In genomic region chr11:3910513-3911310, GRCm38 (mm10) we compare ENCODE assay signal across 9 mouse cellular contexts. TPM values are rescaled to one million over a fixed set of nuclear protein-coding genes. Genes with fewer than 3 reads are reported as not detected.
DNase-seq lines count a peak whose midpoint lies in the region; ATAC-seq and TF ChIP-seq lines count a peak whose summit lies in the region.
"Had no signal": no experiment of that assay in that cellular context is flagged by ENCODE, and none has a peak within 500 bp of the region (broad histone marks: within the 10 kb centered on the region; RNA-seq: fewer than 3 reads in every experiment).

No protein-coding gene starts in this region.

- peaks cover 28% of the 10 kb centered on the region for H3K4me1 ChIP-seq in hindbrain, postnatal 0 days (ENCODE audit: insufficient read depth, low read length)
- H3K4me1 ChIP-seq in stomach, postnatal 0 days (replicated peaks; ENCODE audit: control insufficient read depth, insufficient read depth): peaks cover 11% of the 10 kb centered on the region

- no peaks in the 10 kb centered on the region for H3K9me3 ChIP-seq in hindbrain, postnatal 0 days (ENCODE audit: low read length)
- H3K9me3 ChIP-seq in stomach, postnatal 0 days (ENCODE audit: control insufficient read depth, low read length): no peaks in the 10 kb centered on the region

- ATAC-seq in hindbrain, postnatal 0 days: no peak
- ATAC-seq in stomach, postnatal 0 days (ENCODE audit: low FRiP score, low TSS enrichment): no peak

- H3K36me3 ChIP-seq in hindbrain, postnatal 0 days (ENCODE audit: insufficient read depth, low read length): peaks cover 11% of the 10 kb centered on the region
- no peaks in the 10 kb centered on the region; the same call in 1 of the 2 replicates for H3K36me3 ChIP-seq in stomach, postnatal 0 days (ENCODE audit: control insufficient read depth, insufficient read depth, low read length)

- H3K9ac ChIP-seq in hindbrain, postnatal 0 days (replicated peaks; ENCODE audit: low read length): peak overlapping the region; percentile 46
- H3K9ac ChIP-seq in stomach, postnatal 0 days (ENCODE audit: low read length): 0 out of 2 replicates have a peak overlapping the region, but pooled peaks have one; percentile 28

- 45% methylated on average over 5 of the region's 5 CpGs for WGBS in hindbrain, postnatal 0 days
- WGBS in stomach, postnatal 0 days: 79% methylated on average over 5 of the region's 5 CpGs

- DNase-seq in gastrocnemius, adult 18-20 months (ENCODE audit: low spot score): peak; percentile 72
- no peak for DNase-seq in gastrocnemius, postnatal 4 days (ENCODE audit: low spot score in 2 of 2)
- peak; percentile 30 for DNase-seq in right cerebral cortex, adult 18-20 months
- DNase-seq in right cerebral cortex, postnatal 14 days: no peak
- peak; percentile 20 for DNase-seq in hindbrain, postnatal 0 days (ENCODE audit: low spot score)
- no peak for DNase-seq in stomach, postnatal 0 days (ENCODE audit: low spot score)
- DNase-seq in thymus, postnatal 0 days (ENCODE audit: low spot score): no peak
- no peak for DNase-seq in ovary, postnatal 14 days (ENCODE audit: low spot score)

- H3K27me3 ChIP-seq in hindbrain, postnatal 0 days (ENCODE audit: insufficient read depth, low read length): no peaks in the 10 kb centered on the region
- no peaks in the 10 kb centered on the region for H3K27me3 ChIP-seq in stomach, postnatal 0 days (ENCODE audit: control insufficient read depth, insufficient read depth, low read length)

- peak overlapping the region; percentile 93 for H3K4me2 ChIP-seq in hindbrain, postnatal 0 days (ENCODE audit: low read depth, low read length)
- peak overlapping the region; percentile 25; the same call in 1 of the 2 replicates for H3K4me2 ChIP-seq in stomach, postnatal 0 days (replicated peaks; ENCODE audit: low read depth)

- TF ChIP-seq CTCF in hindbrain, postnatal 0 days (IDR thresholded peaks at IDR 0.05; ENCODE audit: low read depth): no peak; the same call in 1 of the 2 replicates
- 0 out of 2 replicates have a peak, but pooled peaks have one; percentile 27 for TF ChIP-seq CTCF in stomach, postnatal 0 days (IDR thresholded peaks at IDR 0.05; ENCODE audit: low read depth)

- H3K4me3 ChIP-seq in hindbrain, postnatal 0 days (ENCODE audit: low read length): peak overlapping the region; percentile 67
- H3K4me3 ChIP-seq in stomach, postnatal 0 days (ENCODE audit: low read depth, low read length): 0 out of 2 replicates have a peak overlapping the region, but pooled peaks have one; percentile 4
- H3K4me3 ChIP-seq: erythroblast, embryonic 14.5 days had no signal

- TF ChIP-seq EP300 in stomach, postnatal 0 days (optimal IDR thresholded peaks at IDR 0.05): no peak

- H3K27ac ChIP-seq in hindbrain, postnatal 0 days: peak overlapping the region; percentile 4; the same call in 1 of the 2 replicates
- H3K27ac ChIP-seq in stomach, postnatal 0 days (replicated peaks): no peak overlapping the region

RNA-seq across cellular contexts. Expression of gene Slc35e4, which starts 3.8 kb away (rescaled TPM):
- total RNA-seq in gastrocnemius, adult 18-20 months (2021): 10 to 100 TPM; 16.5 to 30.9 TPM
- total RNA-seq in gastrocnemius, postnatal 4 days (2021): 10 to 100 TPM; 11.1 to 11.5 TPM
- total RNA-seq in hindbrain, postnatal 0 days (2014; rRNA removed): 48.6 and 52.4 TPM in 2 replicates
- 23.5 and 25.8 TPM in 2 replicates for polyA plus RNA-seq in hindbrain, postnatal 0 days (2015; fragmentation: Nextera tagmentation; extraction: Ambion mirVana)
- 7.3 and 7.5 TPM in 2 replicates for polyA plus RNA-seq in stomach, postnatal 0 days (2015; fragmentation: Nextera tagmentation; extraction: Ambion mirVana)
- polyA plus RNA-seq in thymus, postnatal 0 days (2015; fragmentation: Nextera tagmentation; extraction: Ambion mirVana): 0.87 and 0.99 TPM in 2 replicates

RNA-seq across cellular contexts. Expression of gene Dusp18, which starts 15.7 kb away (rescaled TPM):
- total RNA-seq in gastrocnemius, adult 18-20 months (2021): 10 to 100 TPM in 1 of 2 experiments, 1 to 10 TPM in 1; 9.1 to 20.5 TPM
- total RNA-seq in gastrocnemius, postnatal 4 days (2021): 1 to 10 TPM; 4.3 to 4.7 TPM
- 14.4 and 16.9 TPM in 2 replicates for total RNA-seq in hindbrain, postnatal 0 days (2014; rRNA removed)
- 15.4 and 16.3 TPM in 2 replicates for polyA plus RNA-seq in hindbrain, postnatal 0 days (2015; fragmentation: Nextera tagmentation; extraction: Ambion mirVana)
- 2.8 TPM in 2 replicates for polyA plus RNA-seq in stomach, postnatal 0 days (2015; fragmentation: Nextera tagmentation; extraction: Ambion mirVana)
- 0.62 and 0.71 TPM in 2 replicates for polyA plus RNA-seq in thymus, postnatal 0 days (2015; fragmentation: Nextera tagmentation; extraction: Ambion mirVana)
- polyA plus RNA-seq: erythroblast, embryonic 14.5 days had no signal

RNA-seq across cellular contexts. Expression of gene 4921536K21Rik, which starts 15.8 kb away (rescaled TPM):
- under 1 TPM; 0.17 to 0.27 TPM for total RNA-seq in gastrocnemius, adult 18-20 months (2021)
- total RNA-seq in gastrocnemius, postnatal 4 days (2021): under 1 TPM; 0.17 to 0.21 TPM
- total RNA-seq in hindbrain, postnatal 0 days (2014; rRNA removed): 0.21 and 0.90 TPM in 2 replicates
- 0.41 and 0.42 TPM in 2 replicates for polyA plus RNA-seq in hindbrain, postnatal 0 days (2015; fragmentation: Nextera tagmentation; extraction: Ambion mirVana)
- 0.12 TPM in 2 replicates for polyA plus RNA-seq in stomach, postnatal 0 days (2015; fragmentation: Nextera tagmentation; extraction: Ambion mirVana)
- 0.06 and 0.08 TPM in 2 replicates for polyA plus RNA-seq in thymus, postnatal 0 days (2015; fragmentation: Nextera tagmentation; extraction: Ambion mirVana)

RNA-seq across cellular contexts. Expression of gene Tcn2, which starts 21.2 kb away (rescaled TPM):
- total RNA-seq in gastrocnemius, adult 18-20 months (2021): 10 to 100 TPM; 15.8 to 17.0 TPM
- 10 to 100 TPM; 25.2 to 32.3 TPM for total RNA-seq in gastrocnemius, postnatal 4 days (2021)
- 35.8 and 39.4 TPM in 2 replicates for total RNA-seq in hindbrain, postnatal 0 days (2014; rRNA removed)
- polyA plus RNA-seq in hindbrain, postnatal 0 days (2015; fragmentation: Nextera tagmentation; extraction: Ambion mirVana): 29.3 and 30.8 TPM in 2 replicates
- 47.5 and 53.3 TPM in 2 replicates for polyA plus RNA-seq in stomach, postnatal 0 days (2015; fragmentation: Nextera tagmentation; extraction: Ambion mirVana)
- polyA plus RNA-seq in thymus, postnatal 0 days (2015; fragmentation: Nextera tagmentation; extraction: Ambion mirVana): 25.5 and 27.1 TPM in 2 replicates

RNA-seq across cellular contexts. Expression of gene Osbp2, which starts 47.0 kb away (rescaled TPM):
- total RNA-seq in gastrocnemius, adult 18-20 months (2021): 1 to 10 TPM; 1.1 to 1.3 TPM
- total RNA-seq in gastrocnemius, postnatal 4 days (2021): 1 to 10 TPM; 1.1 to 1.7 TPM
- total RNA-seq in hindbrain, postnatal 0 days (2014; rRNA removed): 78.3 and 87.5 TPM in 2 replicates
- polyA plus RNA-seq in hindbrain, postnatal 0 days (2015; fragmentation: Nextera tagmentation; extraction: Ambion mirVana): 33.8 and 39.7 TPM in 2 replicates
- 0.42 and 0.69 TPM in 2 replicates for polyA plus RNA-seq in stomach, postnatal 0 days (2015; fragmentation: Nextera tagmentation; extraction: Ambion mirVana)
- 0.10 and 0.28 TPM in 2 replicates for polyA plus RNA-seq in thymus, postnatal 0 days (2015; fragmentation: Nextera tagmentation; extraction: Ambion mirVana)
- polyA plus RNA-seq: erythroblast, embryonic 14.5 days had no signal

Comparison
In these comparisons a context has a peak if more than half of its experiments do, and no peak if none do; other contexts are left out.
1. DNase-seq: peak in gastrocnemius, adult 18-20 months (single experiment), right cerebral cortex, adult 18-20 months (single experiment) and hindbrain, postnatal 0 days (single experiment); none in gastrocnemius, postnatal 4 days (0 of 2), right cerebral cortex, postnatal 14 days (single experiment), stomach, postnatal 0 days (single experiment), thymus, postnatal 0 days (single experiment) and ovary, postnatal 14 days (single experiment).